Mouse (Mus musculus) midbrain, embryonic 13.5 days (tissue): Measurements from ENCODE around the gene Cab39l. TPM values are rescaled to one million over a fixed set of nuclear protein-coding genes. Genes with fewer than 3 reads are reported as not detected.
A peak's percentile ranks its signal among the peaks of the same experiment; 100 is the strongest.

Experiments used
- ATAC-seq: fragments of 200-750 bp; cut with Nextera tagmentation; 2 replicates; pipeline ENCODE4 v1.8.0; 2017; ENCODE audit warnings: mild to moderate bottlenecking, moderate TSS enrichment, moderate library complexity
- H3K27ac ChIP-seq: fragments of 300-500 bp; sonication (generic); 2 replicates; pipeline ENCODE4 v1.5.1; 2015; ENCODE audit warnings: inconsistent platforms, mild to moderate bottlenecking, moderate library complexity
- H3K27me3 ChIP-seq: fragments of 300-500 bp; sonication (generic); 2 replicates; pipeline ENCODE4 v1.6.1; 2015; ENCODE audit warnings: mild to moderate bottlenecking, inconsistent platforms
- H3K36me3 ChIP-seq: fragments of 300-500 bp; sonication (generic); 2 replicates; pipeline ENCODE4 v1.6.1; 2015; ENCODE audit warnings: mild to moderate bottlenecking, inconsistent platforms
- H3K4me1 ChIP-seq: fragments of 300-500 bp; sonication (generic); replicated peaks from 2 replicates; pipeline ENCODE4 v1.6.1; 2015; ENCODE audit warnings: inconsistent platforms
- H3K4me2 ChIP-seq: fragments of 300-500 bp; sonication (generic); replicated peaks from 2 replicates; pipeline ENCODE4 v1.6.1; 2015; ENCODE audit warnings: moderate library complexity, mild to moderate bottlenecking, inconsistent platforms
- H3K4me3 ChIP-seq: fragments of 300-500 bp; sonication (generic); replicated peaks from 2 replicates; pipeline ENCODE4 v1.5.1; 2015; ENCODE audit warnings: mild to moderate bottlenecking, inconsistent platforms
- H3K9ac ChIP-seq: fragments of 300-500 bp; sonication (generic); replicated peaks from 2 replicates; pipeline ENCODE4 v1.6.1; 2015; ENCODE audit warnings: mild to moderate bottlenecking, inconsistent platforms
- H3K9me3 ChIP-seq: fragments of 300-500 bp; sonication (generic); 2 replicates; pipeline ENCODE4 v1.6.1; 2016; ENCODE audit warnings: mild to moderate bottlenecking, inconsistent platforms
- WGBS: fragments of 180-500 bp; shearing (Covaris S2); methylation state at CpG from one replicate; pipeline ENCODE4 v1.1.7; 2015; 5-methylcytosine and 5-hydroxymethylcytosine counted together
- polyA plus RNA-seq: library from polyadenylated mRNA; unstranded; fragments of >200 nt; fragmentation: Nextera tagmentation; extraction: Ambion mirVana; gene quantifications from 2 replicates; pipeline ENCODE4 v1.2.1, GENCODE M21; 2015

Gene Cab39l
- polyA plus RNA-seq, 1 experiment from 2014 or later: 25.3 TPM

DNA sequence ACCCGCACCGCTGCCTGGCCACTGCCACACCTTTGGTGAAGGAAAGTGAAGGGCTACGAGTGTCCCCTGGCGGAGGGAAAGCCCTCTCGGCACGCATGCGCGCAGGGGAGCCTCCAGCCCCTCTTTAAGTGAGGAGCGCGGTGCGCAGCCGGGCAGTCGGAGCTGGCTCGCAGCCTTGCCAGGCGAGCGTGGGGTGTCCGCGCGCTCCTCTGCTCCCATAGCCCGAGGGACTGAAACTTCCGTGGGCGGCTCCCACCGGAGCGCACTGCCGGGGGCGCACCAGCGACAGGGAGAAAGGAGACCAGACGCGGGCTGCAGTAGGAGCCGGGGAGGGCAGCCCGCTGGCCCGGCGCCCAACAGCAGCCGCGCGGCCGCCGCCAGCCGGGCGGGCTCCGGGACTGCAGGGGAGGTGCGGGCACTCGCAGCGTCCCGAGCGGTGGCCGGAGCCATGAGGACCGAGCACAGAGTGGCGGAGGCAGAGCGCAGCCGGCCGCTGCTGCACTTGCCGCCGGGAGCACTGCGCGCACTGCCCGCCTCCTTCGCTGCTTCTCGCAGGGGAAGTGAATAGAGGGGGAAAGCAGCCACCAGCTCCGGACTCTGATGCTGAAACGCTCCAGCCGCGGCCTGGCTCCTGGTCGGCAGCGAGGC is 184.5 kb downstream of the Cab39l start, which contains the start of gene Shisa2:
Shisa2 (plus strand) TSS at position 151 of the 648 bp plus-strand sequence.
- peaks cover 53% of the 10 kb centered on the region for H3K27me3 ChIP-seq
- peak within 1 kb of the TSS; percentile 74 for H3K9ac ChIP-seq
- H3K4me1 ChIP-seq: peaks cover 27% of the 10 kb centered on the region
- peak within 1 kb of the TSS; percentile 79 for H3K27ac ChIP-seq
- no peaks in the 10 kb centered on the region for H3K9me3 ChIP-seq
- H3K4me2 ChIP-seq: peak within 1 kb of the TSS; percentile 81
- H3K36me3 ChIP-seq: peaks cover 8% of the 10 kb centered on the region
- whole genome bisulfite sequencing: under 1% methylated on average over 65 of the region's 65 CpGs
- ATAC-seq: peak; percentile 94
- peak within 1 kb of the TSS; percentile 65 for H3K4me3 ChIP-seq

DNA sequence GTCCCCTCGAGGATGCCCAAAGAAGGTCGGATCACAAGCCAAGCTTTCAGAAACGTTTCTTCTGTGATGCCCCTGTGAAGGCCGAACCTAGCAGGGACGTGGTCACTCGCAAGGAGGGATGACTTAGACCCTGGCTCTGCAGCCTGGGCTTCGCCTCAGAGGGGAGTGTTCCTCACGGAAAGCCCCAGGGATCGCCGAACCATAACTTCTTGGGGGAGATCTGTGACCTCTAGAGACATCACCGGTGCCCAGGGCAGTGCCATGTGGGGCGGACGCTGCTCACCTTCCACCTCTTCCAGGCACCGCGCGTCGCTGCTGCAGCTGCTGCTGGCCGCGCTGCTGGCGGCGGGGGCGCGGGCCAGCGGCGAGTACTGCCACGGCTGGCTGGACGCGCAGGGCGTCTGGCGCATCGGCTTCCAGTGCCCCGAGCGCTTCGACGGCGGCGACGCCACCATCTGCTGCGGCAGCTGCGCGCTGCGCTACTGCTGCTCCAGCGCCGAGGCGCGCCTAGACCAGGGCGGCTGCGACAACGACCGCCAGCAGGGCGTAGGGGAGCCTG is 185.1 kb downstream of the Cab39l start:
- Histone ChIP-seq H3K27me3 (peaks cover 50% of the 10 kb centered on the region), H3K36me3 (peaks cover 9% of the 10 kb centered on the region), H3K4me1 (peaks cover 27% of the 10 kb centered on the region), H3K4me2 (peak overlapping the region; percentile 81), H3K9ac (peak overlapping the region; percentile 74), H3K27ac (peak overlapping the region; percentile 79), H3K9me3 (no peaks in the 10 kb centered on the region), H3K4me3 (peak overlapping the region; percentile 65)
- under 1% methylated on average over 51 of the region's 51 CpGs for WGBS
- ATAC-seq: peak; percentile 61

DNA sequence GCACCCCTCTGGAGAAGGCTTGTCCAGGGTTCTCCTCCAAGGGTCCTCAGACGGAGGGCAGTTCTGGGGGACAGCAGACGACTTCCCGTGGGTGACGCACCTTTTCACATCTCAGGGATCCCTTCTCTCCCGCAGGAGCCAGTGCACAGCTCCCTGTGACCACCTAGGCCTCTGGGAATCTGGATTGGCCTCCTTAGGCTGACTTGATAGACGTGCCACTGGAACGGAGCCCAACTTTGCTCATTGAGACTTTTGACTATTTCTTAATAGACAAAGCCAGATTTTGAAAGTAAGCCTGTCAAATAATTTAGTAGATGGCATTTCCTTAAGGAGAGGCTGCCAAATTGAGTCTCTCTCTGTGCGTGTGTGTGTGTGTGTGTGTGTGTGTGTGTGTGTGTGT is 185.9 kb downstream of the Cab39l start:
- Histone ChIP-seq H3K36me3 (peaks cover 9% of the 10 kb centered on the region), H3K9me3 (no peaks in the 10 kb centered on the region), H3K9ac (peak overlapping the region; percentile 46; the same call in 1 of the 2 replicates), H3K4me2 (peak overlapping the region; percentile 81), H3K4me3 (peak overlapping the region; percentile 65), H3K4me1 (peaks cover 27% of the 10 kb centered on the region), H3K27ac (no peak overlapping the region), H3K27me3 (peaks cover 50% of the 10 kb centered on the region)
- no peak for ATAC-seq
- 13% methylated on average over 8 of the region's 8 CpGs for WGBS

DNA sequence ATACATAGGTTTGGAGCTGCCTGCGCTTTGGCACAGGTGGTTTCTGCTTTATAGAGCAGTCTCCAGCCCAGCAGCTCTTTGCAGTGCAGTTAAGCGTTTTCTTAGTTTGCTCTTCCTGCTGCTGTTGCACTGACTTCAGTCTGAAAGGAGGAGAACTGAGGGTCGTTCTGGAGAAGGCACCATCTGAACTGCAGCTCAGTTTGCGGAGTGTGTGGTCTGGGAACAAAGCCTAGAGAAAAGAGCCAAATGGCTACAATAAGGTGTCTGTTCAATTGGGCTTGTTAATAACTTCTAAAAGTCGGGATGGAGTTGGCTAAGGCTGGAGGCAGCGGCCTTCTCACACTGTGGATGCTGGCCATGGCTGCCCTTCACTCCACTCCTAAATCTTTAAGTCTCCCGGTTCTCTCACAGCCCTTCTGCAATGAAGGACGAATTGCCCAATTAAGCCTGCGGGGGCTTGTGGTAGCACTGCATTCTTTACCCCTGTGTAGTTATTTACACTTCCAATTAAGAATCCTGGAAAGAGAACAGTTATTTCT is 186.4 kb downstream of the Cab39l start:
- WGBS: 17% methylated on average over 9 of the region's 9 CpGs
- Histone ChIP-seq H3K4me3 (peak overlapping the region; percentile 65), H3K36me3 (peaks cover 9% of the 10 kb centered on the region), H3K27ac (no peak overlapping the region), H3K9ac (peak overlapping the region; percentile 28; the same call in 1 of the 2 replicates), H3K4me1 (peaks cover 27% of the 10 kb centered on the region), H3K27me3 (peaks cover 49% of the 10 kb centered on the region), H3K9me3 (no peaks in the 10 kb centered on the region), H3K4me2 (peak overlapping the region; percentile 81)
- no peak for ATAC-seq

DNA sequence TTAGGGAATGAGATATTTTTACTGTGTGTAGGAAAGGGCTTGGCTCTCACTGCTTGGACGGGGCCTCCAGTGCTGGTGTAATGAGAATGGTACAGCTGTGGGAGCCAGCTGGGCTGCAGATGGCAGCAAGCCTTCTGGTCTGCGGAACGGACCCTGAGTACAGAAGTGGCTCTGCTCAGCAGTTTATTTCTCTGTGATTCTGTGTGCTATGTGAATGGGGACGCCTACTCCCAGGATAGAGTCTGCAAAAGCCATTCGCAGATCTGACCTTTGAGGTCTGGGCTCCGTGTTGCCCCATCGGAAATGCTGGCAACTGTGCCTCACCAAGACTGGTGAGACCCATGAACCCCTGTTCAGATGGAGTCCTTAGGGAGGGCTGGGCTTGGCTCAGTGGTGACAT is 187.1 kb downstream of the Cab39l start:
- Histone ChIP-seq H3K4me2 (peak overlapping the region; percentile 81), H3K27ac (no peak overlapping the region), H3K4me3 (peak overlapping the region; percentile 65), H3K9me3 (no peaks in the 10 kb centered on the region), H3K4me1 (peaks cover 27% of the 10 kb centered on the region), H3K36me3 (peaks cover 9% of the 10 kb centered on the region), H3K27me3 (peaks cover 44% of the 10 kb centered on the region), H3K9ac (no peak overlapping the region)
- no peak for ATAC-seq
- 34% methylated on average over 7 of the region's 7 CpGs for WGBS

DNA sequence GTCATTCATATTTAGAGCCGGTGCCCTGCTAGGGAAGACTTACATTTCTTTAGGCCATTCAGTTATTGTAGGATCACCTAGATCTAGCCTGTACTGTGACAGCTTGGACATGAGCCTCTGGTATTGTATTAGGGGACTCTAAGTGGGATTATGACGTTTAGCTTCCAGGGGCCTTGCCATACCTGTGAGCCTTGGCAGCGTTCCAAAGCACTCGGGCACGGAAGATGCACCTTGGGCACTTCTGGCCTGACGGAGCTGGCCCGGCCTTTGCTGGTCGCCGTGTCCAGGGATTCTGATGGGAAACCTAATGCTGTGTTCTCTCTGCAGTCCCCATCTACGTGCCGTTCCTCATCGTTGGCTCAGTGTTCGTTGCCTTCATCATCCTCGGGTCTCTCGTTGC is 188.5 kb downstream of the Cab39l start:
- ATAC-seq: no peak
- no peak overlapping the region for H3K27ac ChIP-seq
- no peak overlapping the region for H3K4me2 ChIP-seq
- H3K4me3 ChIP-seq: no peak overlapping the region
- H3K9me3 ChIP-seq: no peaks in the 10 kb centered on the region
- H3K4me1 ChIP-seq: peaks cover 27% of the 10 kb centered on the region
- peaks cover 31% of the 10 kb centered on the region for H3K27me3 ChIP-seq
- H3K9ac ChIP-seq: no peak overlapping the region
- H3K36me3 ChIP-seq: peaks cover 9% of the 10 kb centered on the region
- WGBS: 87% methylated on average over 15 of the region's 15 CpGs

DNA sequence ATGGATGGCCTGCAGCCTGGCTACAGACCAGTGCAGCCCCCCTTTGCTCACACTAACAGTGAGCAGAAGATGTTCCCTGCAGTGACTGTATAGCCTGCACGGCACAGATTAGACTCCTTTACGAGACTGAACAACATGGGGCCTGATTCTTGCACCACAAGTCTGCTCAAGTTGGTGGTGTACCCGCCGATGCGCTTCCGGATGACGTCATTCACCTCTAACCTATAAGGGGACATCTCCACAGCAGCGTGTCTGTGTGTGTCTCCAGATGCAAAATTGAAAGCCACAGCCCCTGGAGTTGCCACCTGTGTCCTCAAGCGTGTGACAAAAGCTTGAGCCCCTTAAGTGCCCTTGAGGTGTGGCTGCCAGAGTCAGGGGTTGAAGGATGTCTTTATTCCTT is 189.3 kb downstream of the Cab39l start:
- Histone ChIP-seq H3K27ac (no peak overlapping the region), H3K27me3 (peaks cover 24% of the 10 kb centered on the region), H3K9ac (no peak overlapping the region), H3K36me3 (peaks cover 9% of the 10 kb centered on the region), H3K9me3 (no peaks in the 10 kb centered on the region), H3K4me2 (no peak overlapping the region), H3K4me1 (peaks cover 27% of the 10 kb centered on the region), H3K4me3 (no peak overlapping the region)
- WGBS: 86% methylated on average over 9 of the region's 9 CpGs
- no peak for ATAC-seq

DNA sequence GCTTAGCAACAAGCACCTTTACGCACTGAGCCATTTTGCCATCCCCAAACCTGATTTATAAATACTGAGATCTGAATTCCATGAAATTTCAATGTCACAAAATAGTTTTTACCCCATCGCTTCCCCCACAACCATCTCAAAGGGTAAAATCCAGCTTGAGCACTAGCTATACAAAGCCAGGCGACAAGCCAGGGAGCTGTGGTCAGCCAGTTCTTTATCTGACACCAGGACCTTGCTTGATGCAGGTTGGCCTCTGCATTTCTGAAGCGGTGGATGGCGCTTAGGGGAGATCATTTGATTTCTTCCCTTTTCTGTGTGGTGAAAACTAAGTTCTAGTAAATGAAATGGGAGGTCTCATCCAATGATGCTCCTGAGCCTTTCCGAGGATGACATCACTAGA is 191.3 kb downstream of the Cab39l start:
- WGBS: 91% methylated on average over 6 of the region's 6 CpGs
- H3K4me2 ChIP-seq: no peak overlapping the region
- H3K36me3 ChIP-seq: peaks cover 9% of the 10 kb centered on the region
- peaks cover 18% of the 10 kb centered on the region for H3K27me3 ChIP-seq
- no peak overlapping the region for H3K27ac ChIP-seq
- H3K9me3 ChIP-seq: no peaks in the 10 kb centered on the region
- peaks cover 12% of the 10 kb centered on the region for H3K4me1 ChIP-seq
- H3K9ac ChIP-seq: no peak overlapping the region
- no peak for ATAC-seq
- H3K4me3 ChIP-seq: no peak overlapping the region

DNA sequence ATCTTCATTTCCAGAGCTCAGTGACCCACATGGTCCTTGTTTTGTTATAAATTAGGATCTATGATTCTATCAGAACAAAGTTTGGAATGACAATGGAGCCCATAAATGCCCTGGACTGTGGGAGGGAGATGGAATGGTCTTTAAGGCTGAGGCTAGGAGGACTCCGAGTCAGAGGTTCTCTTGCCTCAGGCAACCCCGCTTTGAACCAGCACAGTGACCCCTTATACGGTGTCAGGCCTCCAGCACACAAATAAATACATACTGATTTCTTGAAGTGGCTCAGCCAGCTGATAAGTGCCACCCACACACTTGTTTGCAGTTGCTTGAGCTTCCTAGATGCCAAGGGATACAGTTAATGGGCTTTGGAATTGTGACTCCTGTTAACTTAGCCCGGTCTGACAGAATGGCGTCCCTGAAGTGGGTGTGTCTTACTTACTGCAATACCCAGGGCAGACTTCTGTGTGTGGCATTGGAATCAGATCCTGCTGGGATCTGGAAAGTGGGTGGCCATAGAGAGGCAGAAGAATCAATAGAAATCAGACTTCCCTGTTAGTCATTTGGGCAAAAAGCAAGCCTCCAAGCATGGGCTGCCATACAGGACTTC is 192.6 kb downstream of the Cab39l start:
- H3K27ac ChIP-seq: no peak overlapping the region
- H3K27me3 ChIP-seq: peaks cover 6% of the 10 kb centered on the region
- H3K4me1 ChIP-seq: no peaks in the 10 kb centered on the region
- ATAC-seq: no peak
- WGBS: 82% methylated on average over 5 of the region's 5 CpGs
- H3K4me3 ChIP-seq: no peak overlapping the region
- no peaks in the 10 kb centered on the region for H3K9me3 ChIP-seq
- no peak overlapping the region for H3K4me2 ChIP-seq
- H3K36me3 ChIP-seq: peaks cover 9% of the 10 kb centered on the region
- no peak overlapping the region for H3K9ac ChIP-seq

DNA sequence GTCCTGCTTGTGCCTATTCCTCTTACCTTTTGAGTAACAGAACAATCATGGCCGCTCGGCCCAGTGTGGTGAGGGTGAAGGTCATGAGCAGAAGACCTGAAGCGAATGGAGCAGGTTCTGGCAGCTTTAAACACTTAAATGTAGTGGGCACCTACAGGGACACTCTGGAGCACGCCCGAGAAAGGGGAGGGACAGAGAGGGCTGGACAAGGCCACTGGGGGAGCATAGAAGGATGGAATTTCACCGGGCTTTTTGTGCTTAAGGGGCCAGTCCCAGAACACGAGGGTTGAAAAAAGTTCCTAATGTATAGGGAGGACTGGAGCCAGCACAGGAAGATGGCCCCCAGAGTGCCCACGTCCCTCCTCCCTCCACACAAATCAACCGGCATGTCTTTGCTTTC is 193.2 kb downstream of the Cab39l start:
- ATAC-seq: no peak
- whole genome bisulfite sequencing: 80% methylated on average over 9 of the region's 9 CpGs
- H3K4me1 ChIP-seq: no peaks in the 10 kb centered on the region
- no peaks in the 10 kb centered on the region for H3K9me3 ChIP-seq
- H3K27ac ChIP-seq: no peak overlapping the region
- no peak overlapping the region for H3K4me3 ChIP-seq
- peaks cover 6% of the 10 kb centered on the region for H3K27me3 ChIP-seq
- H3K36me3 ChIP-seq: peaks cover 9% of the 10 kb centered on the region
- H3K4me2 ChIP-seq: no peak overlapping the region
- no peak overlapping the region for H3K9ac ChIP-seq
